Mouse (Mus musculus): ENCODE data around the gene Scn8a.

Scn8a gene

DNA sequence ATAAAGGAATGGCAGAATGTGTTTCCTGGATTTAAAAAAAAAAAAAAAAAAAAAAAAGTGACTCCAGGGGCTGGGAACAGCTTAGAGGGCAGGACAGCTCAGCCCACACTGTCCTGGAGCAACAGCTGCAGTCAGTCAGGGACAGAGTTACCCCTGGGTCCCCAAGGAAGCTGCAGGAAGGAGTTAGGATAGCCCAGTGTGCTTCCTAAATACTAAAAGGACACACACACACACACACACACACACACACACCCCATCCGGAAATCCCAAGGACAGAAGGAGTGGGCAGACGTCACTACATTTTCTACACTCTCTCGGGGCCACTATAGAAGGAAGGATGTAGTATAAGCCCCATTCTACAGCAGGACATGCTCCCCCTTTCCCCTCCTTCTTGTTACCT lies 198.4 kb downstream of the Scn8a start:
- intact Hi-C loops (cut with DNase I) = no loop called here

DNA sequence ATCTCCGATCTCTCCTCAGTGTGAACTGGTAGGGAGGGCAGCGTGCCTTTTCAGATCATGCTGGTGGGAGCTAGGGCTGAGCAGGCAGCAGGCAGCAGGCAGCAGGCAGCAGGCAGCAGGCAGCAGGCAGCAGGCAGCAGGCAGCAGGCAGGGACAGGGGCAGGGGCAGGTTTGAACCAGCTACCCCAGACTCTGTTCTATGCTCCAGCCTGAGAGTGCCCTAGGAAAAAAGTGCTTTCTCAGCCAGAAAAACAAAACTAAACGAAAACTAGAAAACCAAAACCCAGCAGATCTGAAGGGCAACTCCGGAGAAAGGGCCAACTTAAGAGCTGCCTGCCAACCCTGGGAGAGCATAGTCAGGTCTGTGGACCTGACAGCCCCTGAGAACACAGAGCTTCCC lies 199.0 kb downstream of the Scn8a start:
- intact Hi-C loops (cut with DNase I) = no loop called here

DNA sequence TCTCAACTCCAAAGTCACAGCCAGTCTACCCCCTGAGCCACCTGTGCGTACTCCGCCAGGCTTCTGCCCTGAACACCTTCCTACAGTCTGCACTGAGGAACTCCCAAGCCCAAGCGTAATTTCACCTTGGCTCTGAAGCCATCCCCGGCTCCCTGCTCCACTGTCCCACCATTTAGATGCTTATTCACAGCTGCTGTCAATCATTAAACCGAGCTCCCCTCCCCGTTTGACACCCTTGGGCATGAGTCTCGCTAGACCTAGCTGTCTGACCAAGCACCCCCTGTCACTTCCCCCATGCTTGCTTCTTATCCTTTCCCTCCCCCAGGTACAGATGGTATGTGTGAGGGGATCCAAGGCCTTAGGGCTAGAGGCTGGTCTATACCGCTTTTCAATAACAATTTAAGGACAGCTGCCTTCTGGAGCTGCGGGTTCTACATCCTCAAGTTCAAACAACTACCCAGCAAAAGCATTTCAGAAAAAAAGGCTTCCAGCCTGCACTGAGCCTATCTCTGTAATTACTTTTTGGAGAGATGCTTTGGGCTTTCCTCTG lies 200.1 kb downstream of the Scn8a start:
- intact Hi-C loops (cut with DNase I) = loop anchor here (5.0 kb wide), 1 partner anchor 43 kb away; no protein-coding TSS in a partner anchor

DNA sequence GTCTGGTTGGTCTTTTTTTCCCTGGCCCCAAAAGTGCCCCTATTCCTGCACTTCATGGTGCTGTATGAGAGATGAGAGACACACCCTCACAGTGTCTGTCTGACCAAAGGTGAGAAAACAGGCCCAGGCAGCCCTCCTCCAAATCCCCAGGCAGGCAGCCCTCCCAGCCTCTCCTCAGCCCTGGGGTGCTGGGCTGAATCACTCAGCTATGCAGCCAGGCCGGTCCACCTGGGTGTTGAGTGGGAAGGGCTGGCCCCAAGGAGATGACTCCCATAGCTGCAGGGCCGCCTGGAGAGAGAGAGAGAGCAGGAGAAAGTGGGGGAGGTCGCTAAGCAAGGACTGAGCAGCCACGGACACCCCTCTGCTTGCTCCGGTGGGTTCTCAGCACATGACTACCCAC lies 201.1 kb downstream of the Scn8a start:
- intact Hi-C loops (cut with DNase I) = loop anchor here (5.0 kb wide), 1 partner anchor 42 kb away; no protein-coding TSS in a partner anchor

DNA sequence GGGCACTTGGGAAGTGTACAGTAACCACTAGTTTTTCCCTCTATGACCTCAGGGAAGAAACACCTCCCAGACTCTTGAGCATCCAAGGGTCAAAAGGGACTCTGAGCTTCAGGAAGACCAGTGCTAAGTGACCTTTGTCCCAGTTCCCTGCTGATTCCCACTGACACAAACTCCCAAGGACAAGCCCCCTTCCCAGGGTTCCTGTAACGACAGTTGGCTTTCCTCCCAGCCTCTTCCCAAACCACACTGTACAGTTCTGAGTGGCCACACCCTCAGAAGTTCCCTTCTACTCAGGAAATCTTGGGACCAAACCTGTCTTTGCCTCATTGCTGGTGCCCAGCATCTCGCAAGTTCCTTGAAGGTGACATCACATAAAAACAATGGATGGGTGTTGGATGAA lies 203.1 kb downstream of the Scn8a start:
- intact Hi-C loops (cut with DNase I) = loop anchor here (5.0 kb wide), 1 partner anchor 40 kb away; no protein-coding TSS in a partner anchor

DNA sequence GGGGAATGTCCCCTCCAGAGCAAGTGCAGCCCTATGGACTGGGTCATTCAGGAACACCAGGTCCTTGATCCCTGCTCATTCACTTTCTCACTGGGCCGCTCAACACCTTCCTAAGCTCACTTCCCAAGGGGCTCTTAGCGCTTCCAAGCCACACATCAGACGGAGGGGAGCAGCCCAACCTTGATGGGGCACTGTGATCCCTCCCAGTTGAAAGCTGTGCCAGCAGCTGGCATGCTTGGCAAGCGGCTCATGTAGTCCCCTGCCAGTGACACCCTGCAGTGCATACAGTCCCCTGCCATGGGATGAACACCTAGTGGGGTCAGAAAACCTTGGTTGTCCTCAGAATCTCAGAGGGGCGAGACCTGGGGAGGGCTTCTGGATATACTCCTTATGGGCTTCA lies 204.4 kb downstream of the Scn8a start:
- intact Hi-C loops (cut with DNase I) = loop anchor here (5.0 kb wide), 1 partner anchor 38 kb away; no protein-coding TSS in a partner anchor

DNA sequence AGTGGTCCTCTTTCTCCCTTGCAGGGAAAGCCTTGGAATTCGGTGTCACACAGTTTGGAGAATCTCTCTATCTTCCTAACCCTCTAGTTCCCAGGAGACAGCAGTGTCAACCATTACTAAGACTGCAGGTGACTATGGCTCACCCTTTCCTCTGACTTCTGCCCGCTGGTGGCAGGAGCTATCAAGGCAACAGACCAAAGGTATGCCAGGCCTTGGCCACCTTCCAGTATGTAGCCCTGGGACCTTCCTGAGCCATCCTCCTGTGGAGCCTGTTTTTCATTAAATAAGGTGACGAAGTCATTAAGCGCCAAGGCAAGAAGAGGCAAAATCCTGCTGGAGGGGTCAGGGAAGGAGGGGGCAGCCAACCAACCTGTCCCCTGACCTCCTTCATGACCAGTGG lies 205.5 kb downstream of the Scn8a start:
- intact Hi-C loops (cut with DNase I) = no loop called here

DNA sequence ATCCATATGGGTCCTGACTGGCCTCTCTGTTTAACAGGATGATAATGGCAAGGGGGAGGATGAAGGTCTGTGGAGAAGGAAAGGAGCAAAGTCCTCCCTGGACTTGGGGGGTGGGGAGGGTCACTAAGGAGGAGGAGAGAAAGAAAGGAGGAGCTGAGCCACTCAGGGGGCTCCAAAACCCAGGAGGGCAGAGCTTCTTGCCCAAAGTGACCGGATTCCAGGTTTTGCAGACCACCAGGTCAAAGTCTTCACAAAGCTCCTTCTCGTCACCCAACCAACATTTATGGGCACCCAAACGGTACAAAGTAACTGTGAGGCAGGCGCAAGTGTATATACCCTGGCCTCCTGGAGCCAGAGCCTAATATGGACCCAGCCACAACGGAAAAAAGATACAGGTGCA lies 206.0 kb downstream of the Scn8a start:
- intact Hi-C loops (cut with DNase I) = no loop called here

DNA sequence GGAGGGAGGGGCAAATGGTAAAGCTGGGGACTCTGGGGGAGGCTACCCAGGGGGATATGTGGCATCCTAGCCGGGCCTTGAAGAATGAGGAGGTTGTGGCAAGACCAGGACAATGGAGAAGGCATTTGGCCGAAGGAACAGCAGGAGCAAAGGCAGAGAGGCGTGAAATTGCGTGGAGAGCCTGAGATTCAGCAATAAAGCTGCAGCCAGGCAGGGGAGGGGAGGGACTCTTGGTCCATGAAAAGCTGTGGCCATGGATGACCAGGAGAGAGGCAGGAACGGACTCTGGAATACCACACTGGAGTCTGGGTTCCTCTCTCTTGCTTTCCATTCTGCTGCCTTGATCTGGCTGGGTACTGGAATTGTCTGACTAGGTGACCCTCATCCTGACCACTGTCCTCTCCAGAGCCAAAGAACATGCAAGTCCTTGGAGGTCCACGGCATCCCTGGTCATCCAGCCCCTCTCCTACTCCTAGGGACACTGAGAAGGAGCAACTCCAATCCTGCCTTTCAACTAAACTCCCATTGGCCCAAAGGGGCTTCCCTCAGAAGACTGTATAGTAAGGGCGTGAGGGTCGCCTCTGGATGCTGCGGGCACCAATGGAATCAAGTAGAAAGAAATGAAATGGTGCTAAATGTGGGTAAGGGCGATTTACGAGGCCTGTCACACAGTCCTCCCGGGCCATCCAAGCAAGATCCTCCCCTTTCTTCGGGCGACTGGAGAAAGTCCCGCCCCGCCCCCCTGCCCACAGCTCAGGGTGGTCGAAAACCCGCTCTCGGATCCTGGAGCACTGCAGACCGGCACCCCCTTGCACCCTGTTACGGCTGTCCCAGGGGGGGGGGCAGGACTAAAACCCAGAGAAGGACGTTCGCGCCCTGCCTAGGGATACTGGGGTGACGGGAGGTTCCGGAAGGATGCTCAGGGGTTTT lies 206.7 kb downstream of the Scn8a start:
- intact Hi-C loops (cut with DNase I) = no loop called here

DNA sequence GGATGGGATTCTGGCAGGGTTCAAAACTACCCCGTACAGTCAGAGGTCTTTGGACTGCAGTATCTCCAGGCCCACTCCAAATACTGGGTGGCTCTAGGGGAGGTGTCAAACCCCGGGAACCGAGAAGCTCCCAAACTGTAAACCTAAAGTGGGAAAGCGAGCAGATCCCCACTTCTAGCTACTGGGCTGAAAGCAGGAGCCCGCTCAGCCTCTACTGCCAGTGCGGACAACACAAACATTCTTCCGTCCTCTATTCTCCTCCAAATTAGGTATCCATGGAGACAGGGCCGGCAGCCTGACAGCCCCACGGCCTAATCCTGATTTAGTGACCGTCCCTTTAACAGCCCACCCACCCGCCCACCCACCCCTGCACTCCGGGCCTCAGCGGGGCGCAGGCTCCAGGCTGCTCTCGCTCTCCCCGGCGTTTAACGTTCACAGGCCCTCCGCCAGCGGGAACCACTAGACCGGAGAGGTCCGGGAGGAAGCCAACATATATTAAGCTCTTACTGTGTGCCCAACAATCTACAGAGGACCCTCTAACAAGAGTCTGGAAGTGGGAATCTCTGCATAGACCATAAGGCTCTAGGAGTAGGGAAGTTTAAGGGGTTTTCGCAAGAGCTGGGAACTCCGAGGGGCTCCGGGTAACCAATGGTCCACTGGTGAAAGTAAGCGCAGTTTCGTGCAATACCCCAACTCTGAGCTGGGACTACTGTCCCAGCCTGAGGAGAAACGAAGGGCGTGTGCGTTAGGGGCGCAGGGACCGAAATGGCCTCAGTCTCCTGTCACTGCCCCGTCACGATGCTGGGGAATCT lies 207.5 kb downstream of the Scn8a start:
- intact Hi-C loops (cut with DNase I) = no loop called here

DNA sequence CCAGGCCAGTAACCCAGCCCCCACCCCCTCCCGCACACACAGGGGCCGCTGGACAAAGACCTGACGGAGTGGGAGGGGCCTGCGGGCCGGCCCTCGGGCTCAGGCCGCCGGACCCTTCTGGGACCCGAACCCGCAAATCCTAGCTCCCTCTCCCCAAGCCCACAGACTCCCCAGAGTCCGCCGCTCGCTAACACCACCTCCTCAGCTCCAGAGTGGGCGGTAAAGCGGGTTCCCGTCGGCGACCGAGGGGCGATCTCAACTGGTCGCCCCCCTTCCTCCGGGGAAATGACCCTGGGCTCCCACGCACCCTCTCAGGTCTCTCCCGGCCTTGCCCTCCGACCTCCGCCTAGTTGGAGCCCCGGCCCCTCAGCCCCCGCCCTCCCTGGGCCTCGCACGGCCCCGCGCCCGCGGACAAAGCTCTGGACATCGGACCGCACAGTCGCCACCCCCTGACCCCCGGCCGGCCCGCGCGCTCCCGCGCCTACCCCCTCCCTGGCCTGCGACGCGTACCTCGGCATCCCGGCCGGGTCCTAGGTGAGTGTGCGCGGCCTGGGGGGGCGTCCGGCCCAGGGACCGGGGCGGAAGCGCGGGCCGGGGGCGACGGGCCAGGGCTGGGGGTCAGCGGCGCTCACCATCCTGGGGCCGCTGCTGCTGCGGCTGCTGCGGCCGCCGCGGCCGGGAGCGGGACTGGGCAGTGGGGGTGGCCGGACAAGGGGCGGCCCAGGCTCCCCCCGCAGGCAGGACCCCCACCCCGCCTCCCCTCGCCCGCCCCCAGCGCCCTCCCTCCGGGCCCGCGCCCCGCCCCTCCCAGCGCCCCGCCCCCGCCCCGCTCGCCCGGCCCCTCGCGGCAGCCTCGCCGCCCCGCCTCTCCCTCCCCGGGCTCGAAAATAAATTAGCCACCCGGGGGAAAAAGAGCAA lies 208.4 kb downstream of the Scn8a start, which contains the start of gene Fignl2:
TSS of gene Fignl2 (minus strand) at position 755 of the 918 bp plus-strand sequence.
- intact Hi-C loops (cut with DNase I) = no loop called here

DNA sequence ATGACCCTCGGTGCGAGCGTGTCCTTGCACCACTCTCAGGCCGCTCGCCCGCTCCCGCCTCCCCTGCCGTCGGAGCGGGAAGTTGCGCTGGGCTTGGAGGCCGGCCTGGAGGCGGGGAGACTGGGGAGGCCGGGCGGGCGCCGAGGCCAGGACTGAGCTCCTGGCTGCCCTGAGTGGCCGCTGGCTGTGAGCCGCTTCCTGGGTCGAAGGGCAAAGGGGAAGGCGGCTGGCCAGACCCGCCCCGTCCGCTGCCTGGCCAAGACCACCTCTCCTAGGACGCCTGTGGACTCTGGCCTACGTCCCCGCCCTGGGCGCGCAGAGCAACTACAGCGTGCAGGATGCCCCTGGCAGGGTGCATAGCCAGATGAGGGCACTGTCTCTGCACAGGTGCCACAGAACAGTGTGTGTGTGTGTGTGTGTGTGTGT lies 209.1 kb downstream of the Scn8a start:
- intact Hi-C loops (cut with DNase I) = no loop called here

DNA sequence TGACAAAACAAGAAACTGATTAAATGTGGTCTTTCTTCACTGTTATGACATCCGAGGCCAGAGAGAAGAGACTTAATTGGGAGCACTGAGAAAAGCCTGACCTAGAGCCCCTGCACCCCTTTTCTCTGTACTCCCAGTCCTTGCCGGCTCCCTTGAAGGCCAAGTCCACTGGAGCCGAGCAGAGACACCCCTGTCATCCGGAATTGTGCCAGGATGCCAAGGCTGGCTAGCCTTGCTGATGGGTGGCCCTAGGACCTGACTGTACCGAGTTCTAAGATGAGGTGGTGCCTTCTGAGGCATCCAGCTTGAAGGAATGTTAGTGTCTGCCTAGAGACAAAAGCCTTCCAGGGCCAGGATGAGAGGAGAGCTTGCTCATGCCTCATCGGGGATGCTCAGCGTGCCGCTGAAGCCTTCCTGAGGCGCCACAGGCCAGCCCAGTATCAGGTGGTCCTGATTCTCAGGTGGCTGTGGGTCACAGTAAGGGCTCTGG lies 210.4 kb downstream of the Scn8a start:
- intact Hi-C loops (cut with DNase I) = no loop called here

DNA sequence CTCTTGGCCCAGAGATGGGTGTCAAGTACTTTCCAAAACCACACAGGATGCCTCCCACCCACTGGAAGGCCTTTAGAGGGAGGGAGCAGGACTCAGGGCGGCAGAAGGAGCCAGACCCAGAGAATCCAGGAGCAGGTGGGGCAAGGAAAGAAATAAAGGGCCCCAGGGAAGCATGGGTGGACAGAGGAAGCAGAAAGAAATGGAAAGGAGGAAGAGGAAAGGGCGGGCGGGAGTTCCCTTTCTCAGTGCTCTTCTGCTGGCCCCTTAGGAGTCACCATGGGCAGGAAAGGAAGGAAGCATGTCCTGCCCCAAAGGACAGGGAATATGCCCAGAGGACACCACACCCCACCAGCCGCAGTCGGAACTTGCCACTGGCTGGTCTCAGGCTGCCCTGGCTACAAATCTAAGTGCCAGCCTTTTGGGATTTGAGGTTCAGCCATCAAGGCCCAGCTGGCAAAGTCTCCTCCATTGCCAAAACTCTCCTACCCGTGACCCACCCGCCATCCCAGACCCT lies 211.4 kb downstream of the Scn8a start:
- intact Hi-C loops (cut with DNase I) = no loop called here

DNA sequence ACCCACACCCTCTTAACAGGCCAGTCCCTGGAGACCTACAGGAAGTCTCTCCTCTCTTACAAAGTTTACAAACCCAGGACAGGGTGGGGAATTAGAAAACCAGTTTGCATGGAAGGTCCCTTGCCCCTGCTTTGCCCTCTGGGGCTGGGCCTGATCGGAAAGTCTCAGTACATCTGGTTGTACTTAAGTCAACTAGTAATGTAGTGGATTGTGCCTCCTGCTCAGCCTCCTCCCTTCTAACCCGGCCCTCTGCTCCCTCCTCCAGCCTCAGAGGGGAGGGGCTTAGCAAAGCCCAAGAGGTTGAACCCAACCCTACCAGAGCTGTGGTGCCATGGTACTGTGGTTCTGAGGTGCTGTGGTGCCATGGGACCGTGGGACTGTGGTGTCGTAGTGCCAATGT lies 212.6 kb downstream of the Scn8a start:
- intact Hi-C loops (cut with DNase I) = no loop called here

DNA sequence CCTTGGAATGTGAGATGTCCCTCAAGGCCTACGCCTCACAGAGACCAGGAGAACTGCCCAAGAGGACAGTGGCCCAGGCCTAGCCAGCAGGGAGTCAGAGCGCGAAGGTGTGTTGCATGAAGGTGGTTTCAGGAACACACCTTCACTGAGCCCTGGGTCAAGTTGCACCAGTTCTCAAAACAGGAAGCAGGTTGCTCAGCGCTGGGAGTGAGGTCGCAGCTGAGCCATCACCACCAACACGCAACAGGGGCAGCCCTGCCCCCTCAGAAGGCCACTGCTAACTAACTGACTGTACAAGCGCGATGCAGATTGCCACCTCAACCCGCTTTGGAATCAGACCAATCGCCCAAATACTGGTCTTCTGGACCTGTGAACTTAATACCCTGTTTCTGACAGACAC lies 214.8 kb downstream of the Scn8a start:
- intact Hi-C loops (cut with DNase I) = no loop called here

DNA sequence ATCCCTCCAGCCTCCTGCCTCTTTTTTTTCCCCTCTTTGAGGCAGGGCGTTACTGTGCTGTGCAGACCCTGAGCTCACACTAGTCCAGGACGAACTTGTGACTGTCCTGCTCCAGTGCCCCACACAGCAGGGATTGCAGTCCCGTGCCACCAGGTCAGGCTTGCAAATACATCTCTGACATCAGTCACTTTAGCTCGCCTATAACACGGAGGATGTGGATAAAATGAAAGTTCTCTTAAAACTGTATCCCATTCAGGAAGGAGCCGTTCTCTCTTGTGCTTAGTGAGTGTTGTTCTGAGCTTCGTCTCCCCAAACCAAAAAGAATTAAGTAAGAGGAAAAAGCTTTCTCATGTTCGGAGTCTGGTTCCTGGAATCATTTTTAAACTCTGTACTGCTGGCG lies 216.8 kb downstream of the Scn8a start:
- intact Hi-C loops (cut with DNase I) = no loop called here

DNA sequence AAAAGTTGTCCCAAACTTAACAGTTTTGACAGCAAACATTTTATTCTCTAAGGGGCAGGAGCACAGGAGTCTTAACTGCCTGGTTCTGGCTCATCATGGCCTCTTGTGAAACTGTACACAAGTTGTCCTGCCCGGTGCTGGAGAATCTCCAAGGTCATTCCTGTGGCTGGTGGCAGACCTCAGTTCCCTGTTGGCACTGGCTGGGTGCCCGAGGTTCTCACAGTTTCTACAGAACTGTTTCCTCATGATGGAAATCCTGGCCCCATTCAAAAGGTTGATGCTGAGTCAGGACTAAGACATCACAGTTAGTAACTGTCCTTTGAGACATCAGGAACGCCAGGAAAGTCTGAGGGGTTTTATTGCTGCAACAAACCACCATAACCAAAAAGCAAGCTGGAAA lies 217.3 kb downstream of the Scn8a start:
- intact Hi-C loops (cut with DNase I) = no loop called here

DNA sequence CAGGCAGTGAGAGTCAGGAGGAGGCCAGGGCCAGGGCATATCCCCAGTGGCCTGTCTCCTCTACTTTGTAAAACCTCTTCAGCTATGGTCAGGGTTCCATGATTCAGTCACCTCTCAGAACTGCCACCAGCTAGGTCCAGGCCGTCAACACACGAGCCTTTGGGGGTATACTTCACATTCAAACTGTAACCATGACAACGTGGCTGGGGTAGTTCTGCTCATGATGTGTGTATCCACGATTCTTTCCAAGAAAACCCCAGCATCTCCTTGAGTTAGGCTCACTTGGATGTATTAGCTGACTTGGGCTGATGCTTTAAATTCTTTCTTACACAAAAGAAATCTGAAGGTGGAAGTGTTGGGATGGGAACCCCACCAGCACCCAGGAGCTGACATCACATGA lies 218.6 kb downstream of the Scn8a start:
- intact Hi-C loops (cut with DNase I) = no loop called here

DNA sequence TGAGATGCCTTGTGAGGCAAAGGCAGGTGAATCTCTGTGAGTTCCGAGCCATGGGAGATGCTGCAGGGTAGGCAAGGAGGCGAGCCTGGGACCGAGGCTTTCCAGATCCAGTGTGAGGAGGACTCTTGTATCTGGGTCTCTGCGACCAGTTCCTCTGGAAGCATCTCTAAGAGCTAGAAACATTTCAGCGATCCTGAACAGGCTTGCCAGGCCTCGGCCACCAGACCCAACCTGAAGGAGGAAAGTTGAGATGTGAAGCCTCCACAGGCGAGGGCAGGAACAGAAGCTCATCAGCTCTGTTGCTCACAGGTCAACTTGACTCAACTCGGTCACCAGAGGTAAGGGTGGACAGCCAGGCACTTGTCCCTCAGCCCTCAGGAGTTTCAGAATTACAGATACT lies 221.9 kb downstream of the Scn8a start:
- intact Hi-C loops (cut with DNase I) = no loop called here
